Mouse (Mus musculus) B cell, adult (primary cell): ENCODE data around the gene Olfr502. TPM values are rescaled to one million over a fixed set of nuclear protein-coding genes. Genes with fewer than 3 reads are reported as not detected.

ENCODE experiments used
- total RNA-seq: library from RNA; stranded (reverse); gene quantifications from 4 replicates; pipeline ENCODE4 v1.2.4, GENCODE M21; 2023; ENCODE audit not compliant: inconsistent age

Gene Olfr502
- not detected in 4 replicates for total RNA-seq

GRCm38 (mm10) chr7:108524965-108525364, at the start of gene Olfr502:
TSS of gene Olfr502 (minus strand) at chr7:108525065.

GRCm38 (mm10) chr7:108565693-108566092, 40.8 kb upstream of the Olfr502 start, which contains the start of gene Olfr504:
TSS of gene Olfr504 (minus strand) at chr7:108565793.

GRCm38 (mm10) chr7:108544227-108544626, 19.4 kb upstream of the Olfr502 start, which contains the start of gene Olfr503:
TSS of gene Olfr503 (plus strand) at chr7:108544527.

Other genes with a start within 250 kb of the Olfr502 start
- not detected in 4 replicates for gene Olfr490, start 236.1 kb downstream of the Olfr502 start, total RNA-seq
- not detected in 4 replicates for gene Olfr491, start 211.6 kb downstream of the Olfr502 start, total RNA-seq
- gene Olfr492, start 201.4 kb downstream of the Olfr502 start, total RNA-seq = not detected in 4 replicates
- gene Olfr493, start 178.1 kb downstream of the Olfr502 start, total RNA-seq = not detected in 4 replicates
- not detected in 4 replicates for gene Olfr494, start 159.7 kb downstream of the Olfr502 start, total RNA-seq
- gene Olfr495, start 131.9 kb downstream of the Olfr502 start, total RNA-seq = not detected in 4 replicates
- not detected in 4 replicates for gene Olfr497, start 104.6 kb downstream of the Olfr502 start, total RNA-seq
- not detected in 4 replicates for gene Olfr498, start 59.7 kb downstream of the Olfr502 start, total RNA-seq
- gene Olfr503, start 19.5 kb upstream of the Olfr502 start, total RNA-seq = not detected in 4 replicates
- not detected in 4 replicates for gene Olfr504, start 40.7 kb upstream of the Olfr502 start, total RNA-seq
- not detected in 4 replicates for gene Olfr506, start 85.7 kb upstream of the Olfr502 start, total RNA-seq
- gene Olfr507, start 96.7 kb upstream of the Olfr502 start, total RNA-seq = not detected in 4 replicates
- not detected in 4 replicates for gene Olfr508, start 104.9 kb upstream of the Olfr502 start, total RNA-seq
- gene Olfr509, start 126.8 kb upstream of the Olfr502 start, total RNA-seq = not detected in 4 replicates
- not detected in 4 replicates for gene Olfr510, start 141.4 kb upstream of the Olfr502 start, total RNA-seq
- not detected in 4 replicates for gene Olfr512, start 188.3 kb upstream of the Olfr502 start, total RNA-seq
- gene Olfr513, start 225.9 kb upstream of the Olfr502 start, total RNA-seq = not detected in 4 replicates